Mouse (Mus musculus) ES-E14 (cell line): ENCODE measurements around the gene Lclat1.

Experiments used
- HCFC1 ChIP-seq: IDR thresholded peaks from 2 replicates; pipeline ENCODE4 v1.6.1; 2012; ENCODE audit warnings: low read length, inconsistent platforms, borderline replicate concordance; ENCODE audit not compliant: insufficient read depth
- MAFK ChIP-seq: IDR thresholded peaks from 2 replicates; pipeline ENCODE4 v1.6.1; 2014; ENCODE audit warnings: mild to moderate bottlenecking, low read depth, low read length, inconsistent platforms; ENCODE audit not compliant: insufficient read depth
- ZC3H11A ChIP-seq: IDR thresholded peaks from 2 replicates; pipeline ENCODE4 v1.6.1; 2012; ENCODE audit warnings: low read depth, mild to moderate bottlenecking, inconsistent platforms, low read length, borderline replicate concordance
- ZNF384 ChIP-seq: IDR thresholded peaks from 2 replicates; pipeline ENCODE4 v1.6.1; 2012; ENCODE audit warnings: low read depth, low read length, inconsistent platforms

DNA sequence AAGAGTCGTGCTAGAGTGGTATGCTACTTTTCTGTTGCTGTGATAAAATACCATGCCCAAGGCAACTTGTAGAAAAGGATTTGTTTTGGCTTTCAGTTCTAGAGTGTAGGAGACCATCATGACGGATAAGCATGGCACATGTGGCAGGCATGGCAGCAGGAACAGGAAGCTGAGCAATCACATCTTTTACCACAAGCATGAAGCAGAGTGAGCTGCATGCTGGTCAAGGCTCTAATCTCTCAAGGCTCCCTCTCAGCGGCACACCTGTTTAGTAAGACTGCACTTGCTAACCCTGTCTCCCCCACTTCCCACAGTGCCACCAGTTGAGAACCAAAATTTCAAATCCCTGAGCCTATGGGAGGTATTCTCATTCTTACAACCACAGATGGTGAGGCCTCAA, 119.6 kb downstream of the Lclat1 start:
- TF ChIP-seq MAFK (no peak), ZC3H11A (no peak), HCFC1 (no peak), ZNF384 (no peak)
